Mouse (Mus musculus) adrenal gland, adult 18-20 months (tissue): ENCODE measurements around the gene Slc22a16. TPM values are rescaled to one million over a fixed set of nuclear protein-coding genes. Genes with fewer than 3 reads are reported as not detected.
A peak's percentile ranks its signal among the peaks of the same experiment; 100 is the strongest.
"Not testable (repeated sequence)": the region's sequence is repeated elsewhere in the genome, so short reads cannot be mapped to it uniquely, and the experiment has no call there.

Source experiments
- DNase-seq, 2 experiments: peaks; one replicate each; pipeline ENCODE4 v3.0.0; 2021 to 2022; ENCODE audit warnings: low spot score in 2 of 2
- long read RNA-seq, 2 experiments: library from polyadenylated mRNA; stranded (forward); transcript quantifications; one replicate each; pipeline ENCODE4 v2.0.0; 2021
- total RNA-seq, 2 experiments: library from RNA; stranded (reverse); gene quantifications; 1 replicate in 1 of 2; 2 replicates in 1 of 2; pipeline ENCODE4 v1.2.3; 2021

Slc22a16 gene
- total RNA-seq, result not detected
- long read RNA-seq, experiment 1, result 0 reads
- long read RNA-seq, experiment 2, result 0 reads

- DNase-seq, result no peak
These were observed at the start of gene Slc22a16 for GRCm38 (mm10) chr10:40570036-40570435. Slc22a16 (plus strand) TSS chr10:40570336.

- peak in 1 of 2 experiments; percentile 19 for DNase-seq
These were observed 48.6 kb upstream of the Slc22a16 start for GRCm38 (mm10) chr10:40521579-40521978.

- DNase-seq, result no peak
These were observed 46.7 kb upstream of the Slc22a16 start for GRCm38 (mm10) chr10:40523312-40523975.

GRCm38 (mm10) chr10:40524032-40524806 is 45.9 kb upstream of the Slc22a16 start:
- DNase-seq, result no peak

- peak in 1 of 2 experiments; percentile 26 for DNase-seq
These were observed 45.1 kb upstream of the Slc22a16 start for GRCm38 (mm10) chr10:40524991-40525390.

GRCm38 (mm10) chr10:40525616-40526155 is 44.5 kb upstream of the Slc22a16 start:
- DNase-seq, result no peak

- no peak for DNase-seq
These were observed 43.8 kb upstream of the Slc22a16 start for GRCm38 (mm10) chr10:40526301-40526761.

GRCm38 (mm10) chr10:40526986-40527385 is 43.1 kb upstream of the Slc22a16 start:
- DNase-seq, result no peak

- DNase-seq, result no peak
These were observed 42.6 kb upstream of the Slc22a16 start for GRCm38 (mm10) chr10:40527573-40527972.

- no peak for DNase-seq
These were observed 41.5 kb upstream of the Slc22a16 start for GRCm38 (mm10) chr10:40528668-40529067.

GRCm38 (mm10) chr10:40529617-40530016 is 40.5 kb upstream of the Slc22a16 start:
- peak in 1 of 2 experiments; percentile 23 for DNase-seq

GRCm38 (mm10) chr10:40530661-40531060 is 39.5 kb upstream of the Slc22a16 start:
- DNase-seq, result no peak

- DNase-seq, result not testable (repeated sequence)
These were observed 37.5 kb upstream of the Slc22a16 start for GRCm38 (mm10) chr10:40532586-40532985.

- no peak for DNase-seq
These were observed 28.8 kb upstream of the Slc22a16 start for GRCm38 (mm10) chr10:40541351-40541750.

GRCm38 (mm10) chr10:40549317-40549716 is 20.8 kb upstream of the Slc22a16 start:
- no peak for DNase-seq

- no peak for DNase-seq
These were observed 18.3 kb upstream of the Slc22a16 start for GRCm38 (mm10) chr10:40551801-40552200.

- DNase-seq, result not testable (repeated sequence)
These were observed 4.4 kb upstream of the Slc22a16 start for GRCm38 (mm10) chr10:40565695-40566094.

- DNase-seq, result no peak
These were observed 5.9 kb downstream of the Slc22a16 start for GRCm38 (mm10) chr10:40575912-40576634.

- DNase-seq, result no peak
These were observed 13.6 kb downstream of the Slc22a16 start for GRCm38 (mm10) chr10:40583584-40584255.

GRCm38 (mm10) chr10:40592186-40592585 is 22.1 kb downstream of the Slc22a16 start:
- DNase-seq, result no peak

GRCm38 (mm10) chr10:40597177-40597576 is 27.0 kb downstream of the Slc22a16 start:
- peak; percentile 4 to 22 for DNase-seq
